11 mouse cellular contexts compared by ENCODE assay signal in the genomic region with DNA sequence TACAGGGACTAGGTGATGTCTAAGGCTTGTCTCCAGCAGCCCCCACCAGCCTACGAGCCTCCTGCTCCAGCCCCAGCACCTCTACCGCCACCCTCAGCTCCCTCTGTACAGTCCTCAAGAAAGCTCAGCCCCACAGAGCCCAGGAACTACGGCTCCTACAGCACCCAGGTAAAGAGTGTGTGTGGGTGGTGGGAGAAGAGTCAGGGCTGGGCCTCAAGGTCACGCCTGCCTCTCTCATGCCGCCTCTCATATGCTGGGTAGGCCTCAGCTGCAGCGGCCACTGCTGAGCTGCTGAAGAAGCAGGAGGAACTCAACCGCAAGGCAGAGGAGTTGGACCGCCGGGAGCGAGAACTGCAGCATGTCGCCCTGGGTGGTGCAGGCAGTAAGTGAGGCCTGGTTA. TPM values are rescaled to one million over a fixed set of nuclear protein-coding genes. Genes with fewer than 3 reads are reported as not detected.
A peak's percentile ranks its signal among the peaks of the same experiment; 100 is the strongest.
DNase-seq lines count a peak whose midpoint lies in the region; ATAC-seq and TF ChIP-seq lines count a peak whose summit lies in the region.
"Had no signal": no experiment of that assay in that cellular context is flagged by ENCODE, and none has a peak within 500 bp of the region (broad histone marks: within the 10 kb centered on the region; RNA-seq: fewer than 3 reads in every experiment).

No protein-coding gene starts in this region.

- no peak for TF ChIP-seq CTCF in embryonic fibroblast, embryonic 13.5 days (IDR thresholded peaks at IDR 0.05; ENCODE audit: borderline replicate concordance, insufficient read depth, low read length)
- no peak for TF ChIP-seq CTCF in liver, embryonic 14.5 days (IDR thresholded peaks at IDR 0.05; ENCODE audit: low read depth)

- ATAC-seq in forebrain, embryonic 12.5 days (ENCODE audit: low FRiP score): no peak
- ATAC-seq in lung, embryonic 15.5 days (ENCODE audit: borderline replicate concordance, extremely low read depth, low FRiP score, low TSS enrichment): no peak
- no peak for ATAC-seq in liver, embryonic 14.5 days (ENCODE audit: insufficient read depth)
- ATAC-seq in megakaryocyte progenitor cell, adult 5-6 weeks (replicated peaks; ENCODE audit: poor library complexity): no peak

- peaks cover 43% of the 10 kb centered on the region for H3K4me1 ChIP-seq in forebrain, embryonic 10.5 days
- peaks cover 33% of the 10 kb centered on the region for H3K4me1 ChIP-seq in forebrain, embryonic 12.5 days
- peaks cover 31% of the 10 kb centered on the region for H3K4me1 ChIP-seq in lung, embryonic 15.5 days
- H3K4me1 ChIP-seq in embryonic fibroblast, embryonic 13.5 days (ENCODE audit: control insufficient read depth, insufficient read depth, low read length): peaks cover 2% of the 10 kb centered on the region; the same call in 1 of the 2 replicates
- peaks cover 15% of the 10 kb centered on the region in 2 experiments for H3K4me1 ChIP-seq in liver, embryonic 14.5 days (replicated peaks; ENCODE audit: control insufficient read depth in 2 of 2, insufficient read depth in 2 of 2, low read length in 1 of 2)

- peaks cover 70% of the 10 kb centered on the region for H3K36me3 ChIP-seq in forebrain, embryonic 10.5 days (replicated peaks)
- H3K36me3 ChIP-seq in forebrain, embryonic 12.5 days (replicated peaks): peaks cover 65% of the 10 kb centered on the region
- peaks cover 57% of the 10 kb centered on the region for H3K36me3 ChIP-seq in lung, embryonic 15.5 days
- H3K36me3 ChIP-seq in liver, embryonic 14.5 days (replicated peaks; ENCODE audit: control insufficient read depth, insufficient read depth, low read depth): peaks cover 44% of the 10 kb centered on the region

- 92% methylated on average over 11 of the region's 11 CpGs for WGBS in forebrain, embryonic 10.5 days
- 94% methylated on average over 11 of the region's 11 CpGs for WGBS in forebrain, embryonic 12.5 days
- WGBS in lung, embryonic 15.5 days: 90% methylated on average over 11 of the region's 11 CpGs
- 75% methylated on average over 11 of the region's 11 CpGs for WGBS in liver, embryonic 14.5 days (ENCODE audit: insufficient replicate concordance)

- TF ChIP-seq POLR2A in embryonic fibroblast, embryonic 13.5 days (IDR thresholded peaks at IDR 0.05; ENCODE audit: low read depth, low read length): no peak

- no peak for DNase-seq in forebrain, embryonic 10.5 days (ENCODE audit: extremely low spot score, low spot score)
- DNase-seq in lung, postnatal 25 days (ENCODE audit: low spot score): no peak
- DNase-seq in liver, embryonic 14.5 days (ENCODE audit: low read depth in 3 of 3, low spot score in 3 of 3): no peak
- DNase-seq in layer of hippocampus, adult 9-10 months (ENCODE audit: low spot score): no peak
- DNase-seq: B cell, adult 2 months; right cerebral cortex, postnatal 4 days had no signal

- no peak overlapping the region for H3K9ac ChIP-seq in forebrain, embryonic 12.5 days
- 0 out of 2 replicates have a peak overlapping the region, but pooled peaks have one; percentile 85 for H3K9ac ChIP-seq in lung, embryonic 15.5 days
- no peak overlapping the region for H3K9ac ChIP-seq in liver, embryonic 14.5 days (replicated peaks)

- H3K4me2 ChIP-seq in forebrain, embryonic 12.5 days: no peak overlapping the region
- no peak overlapping the region for H3K4me2 ChIP-seq in lung, embryonic 15.5 days
- H3K4me2 ChIP-seq in liver, embryonic 14.5 days (ENCODE audit: low read depth): peak overlapping the region; percentile 87

- no peaks in the 10 kb centered on the region for H3K9me3 ChIP-seq in forebrain, embryonic 10.5 days
- no peaks in the 10 kb centered on the region for H3K9me3 ChIP-seq in forebrain, embryonic 12.5 days
- no peaks in the 10 kb centered on the region for H3K9me3 ChIP-seq in lung, embryonic 15.5 days
- H3K9me3 ChIP-seq in liver, embryonic 14.5 days (ENCODE audit: control insufficient read depth, low read length): no peaks in the 10 kb centered on the region

- H3K27ac ChIP-seq in forebrain, embryonic 10.5 days: peak overlapping the region; percentile 32; the same call in 1 of the 2 replicates
- H3K27ac ChIP-seq in forebrain, embryonic 12.5 days: no peak overlapping the region
- no peak overlapping the region for H3K27ac ChIP-seq in lung, embryonic 15.5 days
- H3K27ac ChIP-seq in embryonic fibroblast, embryonic 13.5 days (ENCODE audit: insufficient read depth, low read length): no peak overlapping the region
- no peak overlapping the region for H3K27ac ChIP-seq in liver, embryonic 14.5 days
- H3K27ac ChIP-seq: left cerebral cortex, adult 2 months had no signal

- H3K4me3 ChIP-seq in forebrain, embryonic 10.5 days: peak overlapping the region; percentile 81; the same call in 1 of the 2 replicates
- H3K4me3 ChIP-seq in forebrain, embryonic 12.5 days (replicated peaks): no peak overlapping the region
- 0 out of 2 replicates have a peak overlapping the region, but pooled peaks have one; percentile 85 for H3K4me3 ChIP-seq in lung, embryonic 15.5 days
- peak overlapping the region; percentile 89 for H3K4me3 ChIP-seq in embryonic fibroblast, embryonic 13.5 days (ENCODE audit: insufficient read depth, low read length)
- H3K4me3 ChIP-seq in liver, embryonic 14.5 days (ENCODE audit: insufficient read depth in 1 of 2, low read depth in 2 of 2, low read length in 2 of 2): no peak overlapping the region; a peak in 1 of 4 replicates

- no peak for TF ChIP-seq EP300 in liver, embryonic 14.5 days (IDR thresholded peaks at IDR 0.05; ENCODE audit: low read depth)

- H3K27me3 ChIP-seq in forebrain, embryonic 10.5 days (ENCODE audit: poor library complexity, severe bottlenecking): no peaks in the 10 kb centered on the region
- H3K27me3 ChIP-seq in forebrain, embryonic 12.5 days: no peaks in the 10 kb centered on the region
- H3K27me3 ChIP-seq in lung, embryonic 15.5 days: no peaks in the 10 kb centered on the region
- no peaks in the 10 kb centered on the region for H3K27me3 ChIP-seq in liver, embryonic 14.5 days (ENCODE audit: control insufficient read depth, insufficient read depth, low read length)

RNA-seq across cellular contexts. Expression of a gene that starts 1.8 kb away (rescaled TPM):
- polyA plus RNA-seq in forebrain, embryonic 10.5 days (2016; fragmentation: Nextera tagmentation; extraction: Ambion mirVana): 100 and 103 TPM in 2 replicates
- polyA plus RNA-seq in forebrain, embryonic 12.5 days (2016; fragmentation: Nextera tagmentation; extraction: Ambion mirVana): 89.7 and 94.4 TPM in 2 replicates
- 106 and 110 TPM in 2 replicates for polyA plus RNA-seq in lung, embryonic 15.5 days (2015; fragmentation: Nextera tagmentation; extraction: Ambion mirVana)
- polyA plus RNA-seq in embryonic fibroblast, embryonic 13.5 days (2011; ENCODE audit: insufficient read length, low read depth, missing spikeins): 75.7 and 91.2 TPM in 2 replicates
- 35.3 and 46.3 TPM in 2 replicates for polyA plus RNA-seq in liver, embryonic 14.5 days (2012; rRNA removed)
- 41.0 and 44.2 TPM in 2 replicates for polyA plus RNA-seq in liver, embryonic 14.5 days (2014; fragmentation: Nextera tagmentation; extraction: Ambion mirVana)
- total RNA-seq in megakaryocyte progenitor cell, adult 5-6 weeks (2015): 92.5 and 93.9 TPM in 2 replicates
- total RNA-seq in megakaryocyte progenitor cell, adult 5-6 weeks (2017): 33.4 and 37.2 TPM in 2 replicates

RNA-seq across cellular contexts. Expression of a gene that starts 3.9 kb away (rescaled TPM):
- polyA plus RNA-seq in forebrain, embryonic 10.5 days (2016; fragmentation: Nextera tagmentation; extraction: Ambion mirVana): 25.1 and 25.6 TPM in 2 replicates
- polyA plus RNA-seq in forebrain, embryonic 12.5 days (2016; fragmentation: Nextera tagmentation; extraction: Ambion mirVana): 25.6 and 26.3 TPM in 2 replicates
- 12.9 and 18.4 TPM in 2 replicates for polyA plus RNA-seq in lung, embryonic 15.5 days (2015; fragmentation: Nextera tagmentation; extraction: Ambion mirVana)
- 46.9 and 49.5 TPM in 2 replicates for polyA plus RNA-seq in embryonic fibroblast, embryonic 13.5 days (2011; ENCODE audit: insufficient read length, low read depth, missing spikeins)
- 3.6 and 3.9 TPM in 2 replicates for polyA plus RNA-seq in liver, embryonic 14.5 days (2012; rRNA removed)
- polyA plus RNA-seq in liver, embryonic 14.5 days (2014; fragmentation: Nextera tagmentation; extraction: Ambion mirVana): 1.7 and 2.6 TPM in 2 replicates
- 14.3 and 18.0 TPM in 2 replicates for total RNA-seq in megakaryocyte progenitor cell, adult 5-6 weeks (2015)
- 2.3 and 5.2 TPM in 2 replicates for total RNA-seq in megakaryocyte progenitor cell, adult 5-6 weeks (2017)

RNA-seq across cellular contexts. Expression of a gene that starts 14.5 kb away (rescaled TPM):
- 33.7 and 34.2 TPM in 2 replicates for polyA plus RNA-seq in forebrain, embryonic 10.5 days (2016; fragmentation: Nextera tagmentation; extraction: Ambion mirVana)
- polyA plus RNA-seq in forebrain, embryonic 12.5 days (2016; fragmentation: Nextera tagmentation; extraction: Ambion mirVana): 41.1 and 42.5 TPM in 2 replicates
- polyA plus RNA-seq in lung, embryonic 15.5 days (2015; fragmentation: Nextera tagmentation; extraction: Ambion mirVana): 27.8 and 28.9 TPM in 2 replicates
- 45.3 and 57.5 TPM in 2 replicates for polyA plus RNA-seq in embryonic fibroblast, embryonic 13.5 days (2011; ENCODE audit: insufficient read length, low read depth, missing spikeins)
- polyA plus RNA-seq in liver, embryonic 14.5 days (2012; rRNA removed): 26.1 and 28.8 TPM in 2 replicates
- 6.7 and 7.2 TPM in 2 replicates for polyA plus RNA-seq in liver, embryonic 14.5 days (2014; fragmentation: Nextera tagmentation; extraction: Ambion mirVana)
- total RNA-seq in megakaryocyte progenitor cell, adult 5-6 weeks (2015): 51.1 and 53.8 TPM in 2 replicates
- 69.3 and 75.9 TPM in 2 replicates for total RNA-seq in megakaryocyte progenitor cell, adult 5-6 weeks (2017)

RNA-seq across cellular contexts. Expression of a gene that starts 19.1 kb away (rescaled TPM):
- 4.8 and 5.5 TPM in 2 replicates for polyA plus RNA-seq in forebrain, embryonic 10.5 days (2016; fragmentation: Nextera tagmentation; extraction: Ambion mirVana)
- 11.2 and 15.1 TPM in 2 replicates for polyA plus RNA-seq in forebrain, embryonic 12.5 days (2016; fragmentation: Nextera tagmentation; extraction: Ambion mirVana)
- polyA plus RNA-seq in lung, embryonic 15.5 days (2015; fragmentation: Nextera tagmentation; extraction: Ambion mirVana): 1.2 and 1.9 TPM in 2 replicates
- polyA plus RNA-seq in embryonic fibroblast, embryonic 13.5 days (2011; ENCODE audit: insufficient read length, low read depth, missing spikeins): 0.32 and 1.0 TPM in 2 replicates
- polyA plus RNA-seq in liver, embryonic 14.5 days (2012; rRNA removed): 0.23 and 0.31 TPM in 2 replicates
- polyA plus RNA-seq in liver, embryonic 14.5 days (2014; fragmentation: Nextera tagmentation; extraction: Ambion mirVana): 0.55 and 0.56 TPM in 2 replicates
- total RNA-seq in megakaryocyte progenitor cell, adult 5-6 weeks (2015): 0.24 and 0.42 TPM in 2 replicates
- 0.27 and 0.67 TPM in 2 replicates for total RNA-seq in megakaryocyte progenitor cell, adult 5-6 weeks (2017)

RNA-seq across cellular contexts. Expression of a gene that starts 23.7 kb away (rescaled TPM):
- polyA plus RNA-seq in forebrain, embryonic 10.5 days (2016; fragmentation: Nextera tagmentation; extraction: Ambion mirVana): 34.2 and 34.7 TPM in 2 replicates
- 34.3 and 37.4 TPM in 2 replicates for polyA plus RNA-seq in forebrain, embryonic 12.5 days (2016; fragmentation: Nextera tagmentation; extraction: Ambion mirVana)
- polyA plus RNA-seq in lung, embryonic 15.5 days (2015; fragmentation: Nextera tagmentation; extraction: Ambion mirVana): 37.2 and 42.6 TPM in 2 replicates
- polyA plus RNA-seq in embryonic fibroblast, embryonic 13.5 days (2011; ENCODE audit: insufficient read length, low read depth, missing spikeins): 86.8 and 103 TPM in 2 replicates
- polyA plus RNA-seq in liver, embryonic 14.5 days (2012; rRNA removed): 16.5 and 19.9 TPM in 2 replicates
- 20.7 and 21.2 TPM in 2 replicates for polyA plus RNA-seq in liver, embryonic 14.5 days (2014; fragmentation: Nextera tagmentation; extraction: Ambion mirVana)
- 52.8 and 60.0 TPM in 2 replicates for total RNA-seq in megakaryocyte progenitor cell, adult 5-6 weeks (2015)
- total RNA-seq in megakaryocyte progenitor cell, adult 5-6 weeks (2017): 51.4 and 55.8 TPM in 2 replicates

Comparison
In these comparisons a context has a peak if more than half of its experiments do, and no peak if none do; other contexts are left out.
1. H3K4me3 ChIP-seq: peak in forebrain, embryonic 10.5 days (single experiment), lung, embryonic 15.5 days (single experiment) and embryonic fibroblast, embryonic 13.5 days (single experiment); none in forebrain, embryonic 12.5 days (single experiment) and liver, embryonic 14.5 days (0 of 2).